Mouse (Mus musculus) left cerebral cortex, postnatal 36 days (tissue): ENCODE measurements around the gene Gls. TPM values are rescaled to one million over a fixed set of nuclear protein-coding genes. Genes with fewer than 3 reads are reported as not detected.

Experiments
- DNase-seq, 2 experiments: peaks; one replicate each; pipeline ENCODE4 v3.0.0; 2021 to 2022; ENCODE audit warnings: low spot score in 2 of 2, mixed read lengths in 1 of 2
- intact Hi-C: fragments of 180-260 bp; cut with DNase I; formaldehyde crosslinking; loops from one replicate; pipeline ENCODE4 v1.15.1; 2025
- total RNA-seq, 2 experiments: library from RNA; stranded (reverse); gene quantifications; 2 replicates each; pipeline ENCODE4 v1.2.3; 2021

Gls gene
- total RNA-seq, 2 experiments from 2014 or later, result 331 to 391 TPM

GRCm38 (mm10) chr1:52141482-52141881 lies 91.5 kb downstream of the Gls start:
- intact Hi-C loops, result loop anchor here (10.0 kb wide), 2 partner anchors 123 to 493 kb away; partner anchors contain the start of gene Nemp2
- no peak for DNase-seq

- intact Hi-C loops, result loop anchor here (10.0 kb wide), 2 partner anchors 124 to 494 kb away; partner anchors contain the start of gene Nemp2
These were observed 92.5 kb downstream of the Gls start for GRCm38 (mm10) chr1:52140534-52140933.

GRCm38 (mm10) chr1:52137292-52137691 lies 95.7 kb downstream of the Gls start:
- no peak for DNase-seq
- intact Hi-C loops, result no loop called here

More at GRCm38 (mm10) chr1:52140534-52140933, 92.5 kb downstream of the Gls start:
- DNase-seq, result peak in 1 of 2 experiments; percentile 34

- intact Hi-C loops, result no loop called here
- DNase-seq, result no peak
These were observed 99.8 kb downstream of the Gls start for GRCm38 (mm10) chr1:52133254-52133653.

GRCm38 (mm10) chr1:52131787-52132377 lies 101.2 kb downstream of the Gls start:
- no peak for DNase-seq

GRCm38 (mm10) chr1:52129794-52130193 lies 103.2 kb downstream of the Gls start:
- intact Hi-C loops, result no loop called here
- DNase-seq, result no peak

More at GRCm38 (mm10) chr1:52131787-52132377, 101.2 kb downstream of the Gls start:
- intact Hi-C loops, result no loop called here

- intact Hi-C loops, result no loop called here
- DNase-seq, result no peak
These were observed 105.7 kb downstream of the Gls start for GRCm38 (mm10) chr1:52127350-52127749.

GRCm38 (mm10) chr1:52124818-52125217 lies 108.2 kb downstream of the Gls start:
- intact Hi-C loops, result no loop called here
- no peak for DNase-seq

- DNase-seq, result no peak
- intact Hi-C loops, result no loop called here
These were observed 112.0 kb downstream of the Gls start for GRCm38 (mm10) chr1:52121052-52121451.

GRCm38 (mm10) chr1:52120191-52120590 lies 112.8 kb downstream of the Gls start:
- intact Hi-C loops, result no loop called here

GRCm38 (mm10) chr1:52119691-52120090 lies 113.3 kb downstream of the Gls start:
- DNase-seq, result peak in 1 of 2 experiments; percentile 26
- intact Hi-C loops, result no loop called here

More at GRCm38 (mm10) chr1:52120191-52120590, 112.8 kb downstream of the Gls start:
- no peak for DNase-seq

- intact Hi-C loops, result no loop called here
These were observed 114.0 kb downstream of the Gls start, which contains the start of gene Stat1 for GRCm38 (mm10) chr1:52118860-52119591. Stat1 (plus strand) TSS chr1:52119440.

GRCm38 (mm10) chr1:52117777-52118176 lies 115.3 kb downstream of the Gls start:
- DNase-seq, result no peak
- intact Hi-C loops, result no loop called here

More at GRCm38 (mm10) chr1:52118860-52119591, 114.0 kb downstream of the Gls start, which contains the start of gene Stat1:
- DNase-seq, result peak; percentile 77 to 80

- no peak for DNase-seq
- intact Hi-C loops, result no loop called here
These were observed 116.6 kb downstream of the Gls start for GRCm38 (mm10) chr1:52116441-52116840.

GRCm38 (mm10) chr1:52113666-52114069 lies 119.4 kb downstream of the Gls start:
- peak; percentile 99 for DNase-seq
- intact Hi-C loops, result no loop called here

Other genes starting within 250 kb of the Gls start
- 1 to 10 TPM; 4.2 to 5.0 TPM for gene Stat4, start 246.1 kb downstream of the Gls start, total RNA-seq
- 10 to 100 TPM; 19.1 to 19.8 TPM for gene Stat1, start 113.8 kb downstream of the Gls start, total RNA-seq